Mouse (Mus musculus): Measurements from ENCODE around the gene Fbln1.

DNA sequence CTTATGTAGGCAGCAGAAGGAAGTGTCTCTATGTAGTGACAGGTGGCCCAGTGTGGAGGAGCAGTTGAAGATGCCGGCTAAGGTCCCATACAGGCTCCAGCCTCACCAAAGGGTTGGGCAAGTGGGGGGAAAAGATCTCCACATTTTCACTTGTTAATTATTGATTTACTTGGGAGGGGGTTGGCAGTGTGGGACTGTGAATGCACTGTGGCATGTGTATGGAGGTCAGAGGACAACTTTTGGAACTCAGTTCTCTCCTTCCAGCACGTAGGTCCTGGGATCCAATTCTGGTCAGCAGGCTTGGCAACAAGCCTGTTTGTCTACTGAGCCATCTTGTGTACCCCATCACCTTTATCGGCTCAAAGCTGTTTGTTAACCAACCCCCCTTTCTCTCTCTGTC lies 90.8 kb downstream of the Fbln1 start:
- no peak for TF ChIP-seq MYOG (IDR thresholded peaks at IDR 0.05; ENCODE audit: control insufficient read depth in 1 of 3, insufficient read depth in 1 of 3, insufficient read length in 2 of 3, low read depth in 2 of 3)
- TF ChIP-seq POLR2A (IDR thresholded peaks at IDR 0.05; ENCODE audit: insufficient read length, low read depth) = no peak
- no peak for TF ChIP-seq E2F4 (IDR thresholded peaks at IDR 0.05; ENCODE audit: insufficient read depth)
- TF ChIP-seq REST (IDR thresholded peaks at IDR 0.05; ENCODE audit: insufficient read depth, insufficient read length) = no peak

Measured in myocyte (in vitro differentiated cells).